Mouse (Mus musculus) bone marrow macrophage, adult 2 months (primary cell): ENCODE data around the gene Gm20894. TPM values are rescaled to one million over a fixed set of nuclear protein-coding genes. Genes with fewer than 3 reads are reported as not detected.
"Not testable (repeated sequence)": the region's sequence is repeated elsewhere in the genome, so short reads cannot be mapped to it uniquely, and the experiment has no call there.

Experiments used
- H3K27ac ChIP-seq: 2 replicates; pipeline ENCODE4 v1.5.1; 2012; ENCODE audit warnings: low read depth, low read length; ENCODE audit not compliant: insufficient read depth
- H3K4me1 ChIP-seq: 2 replicates; pipeline ENCODE4 v1.6.1; 2012; ENCODE audit warnings: low read length; ENCODE audit not compliant: control insufficient read depth, insufficient read depth
- H3K4me3 ChIP-seq: 2 replicates; pipeline ENCODE4 v1.5.1; 2012; ENCODE audit warnings: mild to moderate bottlenecking, low read length, moderate library complexity; ENCODE audit not compliant: insufficient read depth
- polyA plus RNA-seq: library from polyadenylated mRNA; stranded (reverse); fragments of >200 nt; gene quantifications from 2 replicates; pipeline ENCODE4 v1.2.4, GENCODE M21; 2012; ENCODE audit not compliant: missing spikeins, insufficient read depth, insufficient read length

Gm20894 gene
- not detected in 2 replicates for polyA plus RNA-seq

DNA sequence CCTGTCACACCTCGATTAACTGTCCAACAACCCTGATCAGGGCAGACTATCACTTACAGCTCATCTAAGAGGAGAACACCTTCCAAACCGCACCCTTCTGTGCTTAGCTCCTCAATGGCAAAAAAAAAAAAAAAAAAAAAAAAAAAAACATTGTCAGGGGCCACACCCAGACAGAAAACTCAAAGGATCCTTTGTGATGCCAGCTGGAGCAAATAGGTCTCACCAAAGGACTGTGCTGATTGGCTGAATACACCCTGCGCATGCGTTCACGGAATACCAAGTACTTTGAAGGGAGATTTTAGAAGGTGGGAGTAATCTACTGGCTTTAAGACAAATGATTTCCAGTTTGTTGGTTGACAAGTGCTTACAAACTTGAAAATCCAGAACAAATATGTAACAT lies at the start of gene Gm20894:
Gm20894 (minus strand) TSS at position 101 of the 400 bp plus-strand sequence.
- not testable (repeated sequence) for H3K4me1 ChIP-seq, H3K4me3 ChIP-seq, H3K27ac ChIP-seq
